ENCODE assay signal across 30 mouse cellular contexts in the genomic region with DNA sequence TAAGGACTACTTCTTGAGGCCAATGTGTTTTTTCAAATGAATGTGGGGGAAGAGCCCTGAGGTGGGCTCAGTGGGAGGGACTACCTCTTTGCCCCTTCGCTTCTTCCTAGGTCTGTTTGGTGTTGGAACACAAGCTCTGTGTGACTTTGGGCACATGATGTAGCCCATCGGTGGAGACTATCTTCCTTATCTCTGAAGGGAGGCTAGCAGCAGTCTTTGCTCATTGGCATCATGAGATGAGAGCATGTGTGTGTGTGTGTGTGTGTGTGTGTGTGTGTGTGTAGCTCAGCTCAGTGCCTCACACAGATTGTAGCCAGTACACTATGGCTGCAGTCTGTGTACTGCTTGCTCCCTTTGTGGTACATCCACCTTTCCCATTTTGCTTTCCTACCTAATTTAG. TPM values are rescaled to one million over a fixed set of nuclear protein-coding genes. Genes with fewer than 3 reads are reported as not detected.
DNase-seq lines count a peak whose midpoint lies in the region; ATAC-seq lines count a peak whose summit lies in the region.
"Had no signal": no experiment of that assay in that cellular context is flagged by ENCODE, and none has a peak within 500 bp of the region (broad histone marks: within the 10 kb centered on the region; RNA-seq: fewer than 3 reads in every experiment).

No protein-coding gene starts in this region.

- H3K27me3 ChIP-seq in liver, embryonic 11.5 days (replicated peaks; ENCODE audit: control insufficient read depth, insufficient read depth, low read length) = no peaks in the 10 kb centered on the region
- H3K27me3 ChIP-seq in liver, embryonic 13.5 days = no peaks in the 10 kb centered on the region
- H3K27me3 ChIP-seq: heart, embryonic 13.5 days; kidney, embryonic 15.5 days had no signal

- no peak overlapping the region for H3K4me3 ChIP-seq in liver, embryonic 11.5 days (ENCODE audit: low read depth, low read length)
- H3K4me3 ChIP-seq in liver, embryonic 13.5 days (replicated peaks) = no peak overlapping the region
- H3K4me3 ChIP-seq: gastrocnemius, adult 2 months; heart, embryonic 13.5 days; kidney, embryonic 15.5 days had no signal

- DNase-seq in liver, embryonic 11.5 days (ENCODE audit: low spot score) = no peak
- DNase-seq in liver = no peak
- DNase-seq in liver, embryonic 13.5 days = no peak
- no peak for DNase-seq in retina, postnatal 1 day
- no peak for DNase-seq in heart, adult 11 months
- no peak for DNase-seq in lung, postnatal 25 days (ENCODE audit: low spot score)
- DNase-seq in B cell, adult 2 months = no peak
- DNase-seq: adrenal gland, postnatal 25 days; cerebellum, adult 2 months; cerebellum, postnatal 14 days; gastrocnemius, adult 2 months; gastrocnemius, postnatal 36 days; heart, postnatal 10 days; kidney, adult 18-20 months; kidney, postnatal 25 days; left cerebral cortex, postnatal 4 days; lung, embryonic 14.5 days; lung, postnatal 14 days; thymus, adult 2 months; thymus, postnatal 36 days had no signal

- H3K4me1 ChIP-seq in liver, embryonic 11.5 days (replicated peaks; ENCODE audit: control insufficient read depth, insufficient read depth, low read length) = peaks cover 19% of the 10 kb centered on the region
- H3K4me1 ChIP-seq in liver, embryonic 13.5 days (replicated peaks) = peaks cover 30% of the 10 kb centered on the region
- H3K4me1 ChIP-seq: kidney, embryonic 15.5 days had no signal

- no peaks in the 10 kb centered on the region for H3K9me3 ChIP-seq in liver, embryonic 11.5 days (ENCODE audit: control insufficient read depth, low read length)
- H3K9me3 ChIP-seq in liver, embryonic 13.5 days (replicated peaks) = no peaks in the 10 kb centered on the region
- H3K9me3 ChIP-seq: G1E; heart, embryonic 13.5 days; kidney, embryonic 15.5 days had no signal

- H3K4me2 ChIP-seq in liver, embryonic 11.5 days = peak overlapping the region; percentile 33
- peak overlapping the region; percentile 38 for H3K4me2 ChIP-seq in liver, embryonic 13.5 days
- H3K4me2 ChIP-seq: heart, embryonic 13.5 days; hindbrain, embryonic 14.5 days; kidney, embryonic 15.5 days; lung, embryonic 14.5 days; midbrain, embryonic 11.5 days had no signal

- 50% methylated on average over 2 of the region's 2 CpGs for WGBS in liver, embryonic 11.5 days
- 28% methylated on average over 2 of the region's 2 CpGs for WGBS in liver, embryonic 13.5 days (ENCODE audit: insufficient replicate concordance)

- peak; percentile 37; the same call in 1 of the 2 replicates for ATAC-seq in liver, embryonic 11.5 days (replicated peaks; ENCODE audit: low FRiP score)
- ATAC-seq in liver, embryonic 13.5 days (ENCODE audit: low read depth) = peak; percentile 46
- ATAC-seq in megakaryocyte, adult 5-6 weeks (ENCODE audit: poor library complexity, severe bottlenecking) = 0 out of 2 replicates have a peak, but pooled peaks have one; percentile 15
- ATAC-seq: forebrain, embryonic 14.5 days; midbrain, embryonic 16.5 days had no signal

- H3K27ac ChIP-seq in liver, embryonic 11.5 days (ENCODE audit: low read depth, low read length) = peak overlapping the region; percentile 13; the same call in 1 of the 2 replicates
- peak overlapping the region; percentile 51 for H3K27ac ChIP-seq in liver, embryonic 13.5 days
- H3K27ac ChIP-seq: gastrocnemius, adult 2 months; heart, embryonic 13.5 days; hindbrain, embryonic 14.5 days; kidney, embryonic 15.5 days had no signal

- H3K36me3 ChIP-seq in liver, embryonic 11.5 days (ENCODE audit: control insufficient read depth, insufficient read depth, low read length) = peaks cover 4% of the 10 kb centered on the region
- peaks cover 36% of the 10 kb centered on the region for H3K36me3 ChIP-seq in liver, embryonic 13.5 days

- H3K9ac ChIP-seq in liver, embryonic 11.5 days (ENCODE audit: low read depth, low read length) = no peak overlapping the region
- peak overlapping the region; percentile 38; the same call in 1 of the 2 replicates for H3K9ac ChIP-seq in liver, embryonic 13.5 days
- H3K9ac ChIP-seq: heart, embryonic 13.5 days; hindbrain, embryonic 14.5 days; kidney, embryonic 15.5 days; lung, embryonic 14.5 days had no signal

RNA-seq across cellular contexts. Expression of a gene that starts 13.7 kb away (rescaled TPM):
- 15.2 and 15.8 TPM in 2 replicates for polyA plus RNA-seq in liver, embryonic 11.5 days (2014; fragmentation: Nextera tagmentation; extraction: Ambion mirVana)
- polyA plus RNA-seq in liver, embryonic 13.5 days (2015; fragmentation: Nextera tagmentation; extraction: Ambion mirVana) = 8.2 and 8.4 TPM in 2 replicates
- total RNA-seq in megakaryocyte, adult 5-6 weeks (2015) = 7.9 and 13.1 TPM in 2 replicates
- 21.3 and 26.3 TPM in 2 replicates for total RNA-seq in megakaryocyte, adult 5-6 weeks (2017)

RNA-seq across cellular contexts. Expression of a gene that starts 24.6 kb away (rescaled TPM):
- polyA plus RNA-seq in liver, embryonic 11.5 days (2014; fragmentation: Nextera tagmentation; extraction: Ambion mirVana) = 3.5 and 5.2 TPM in 2 replicates
- 0.21 and 0.98 TPM in 2 replicates for polyA plus RNA-seq in liver, embryonic 13.5 days (2015; fragmentation: Nextera tagmentation; extraction: Ambion mirVana)
- total RNA-seq in megakaryocyte, adult 5-6 weeks (2015) = not detected in 2 replicates
- not detected in 2 replicates for total RNA-seq in megakaryocyte, adult 5-6 weeks (2017)
- total RNA-seq: G1E; layer of hippocampus, postnatal 25 days; neutrophil, adult 5-6 weeks had no signal
- polyA plus RNA-seq: G1E had no signal

RNA-seq across cellular contexts. Expression of a gene that starts 30.3 kb away (rescaled TPM):
- 4.3 and 5.4 TPM in 2 replicates for polyA plus RNA-seq in liver, embryonic 11.5 days (2014; fragmentation: Nextera tagmentation; extraction: Ambion mirVana)
- 1.6 TPM in 2 replicates for polyA plus RNA-seq in liver, embryonic 13.5 days (2015; fragmentation: Nextera tagmentation; extraction: Ambion mirVana)
- 5.7 and 6.7 TPM in 2 replicates for total RNA-seq in megakaryocyte, adult 5-6 weeks (2015)
- total RNA-seq in megakaryocyte, adult 5-6 weeks (2017) = 7.9 and 9.4 TPM in 2 replicates
- polyA plus RNA-seq: G1E had no signal

RNA-seq across cellular contexts. Expression of a gene that starts 48.6 kb away (rescaled TPM):
- 19.9 and 21.6 TPM in 2 replicates for polyA plus RNA-seq in liver, embryonic 11.5 days (2014; fragmentation: Nextera tagmentation; extraction: Ambion mirVana)
- polyA plus RNA-seq in liver, embryonic 13.5 days (2015; fragmentation: Nextera tagmentation; extraction: Ambion mirVana) = 15.6 and 15.8 TPM in 2 replicates
- total RNA-seq in megakaryocyte, adult 5-6 weeks (2015) = 1.1 and 1.7 TPM in 2 replicates
- 2.9 and 6.2 TPM in 2 replicates for total RNA-seq in megakaryocyte, adult 5-6 weeks (2017)
